Mouse (Mus musculus) urinary bladder, postnatal 25 days (tissue): ENCODE results near the gene Gm4881.
A peak's percentile ranks its signal among the peaks of the same experiment; 100 is the strongest.

Experiments
- DNase-seq: peaks from one replicate; pipeline ENCODE4 v3.0.0; 2022; ENCODE audit warnings: low spot score

Gene Gm4881

DNA sequence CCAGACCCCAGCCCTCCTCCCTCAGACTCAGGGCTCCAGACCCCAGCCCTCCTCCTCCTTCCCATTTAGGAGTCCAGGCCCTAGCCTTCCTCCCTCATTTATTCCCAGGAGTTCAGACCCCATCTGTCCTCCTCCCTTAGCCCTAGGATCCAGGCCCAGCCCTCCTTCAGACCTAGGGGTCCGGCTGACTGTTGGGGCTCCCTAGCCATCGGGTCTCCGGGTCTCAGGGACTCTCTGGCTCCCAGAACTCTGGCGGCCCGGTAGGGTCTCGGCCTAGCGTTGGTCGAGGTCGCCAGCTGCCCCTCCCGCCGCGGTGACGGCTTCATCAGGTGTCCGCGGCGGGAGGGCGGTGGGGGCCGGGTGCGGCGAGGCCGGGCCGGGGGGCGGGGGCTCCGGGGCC is 9.7 kb upstream of the Gm4881 start:
- no peak for DNase-seq

DNA sequence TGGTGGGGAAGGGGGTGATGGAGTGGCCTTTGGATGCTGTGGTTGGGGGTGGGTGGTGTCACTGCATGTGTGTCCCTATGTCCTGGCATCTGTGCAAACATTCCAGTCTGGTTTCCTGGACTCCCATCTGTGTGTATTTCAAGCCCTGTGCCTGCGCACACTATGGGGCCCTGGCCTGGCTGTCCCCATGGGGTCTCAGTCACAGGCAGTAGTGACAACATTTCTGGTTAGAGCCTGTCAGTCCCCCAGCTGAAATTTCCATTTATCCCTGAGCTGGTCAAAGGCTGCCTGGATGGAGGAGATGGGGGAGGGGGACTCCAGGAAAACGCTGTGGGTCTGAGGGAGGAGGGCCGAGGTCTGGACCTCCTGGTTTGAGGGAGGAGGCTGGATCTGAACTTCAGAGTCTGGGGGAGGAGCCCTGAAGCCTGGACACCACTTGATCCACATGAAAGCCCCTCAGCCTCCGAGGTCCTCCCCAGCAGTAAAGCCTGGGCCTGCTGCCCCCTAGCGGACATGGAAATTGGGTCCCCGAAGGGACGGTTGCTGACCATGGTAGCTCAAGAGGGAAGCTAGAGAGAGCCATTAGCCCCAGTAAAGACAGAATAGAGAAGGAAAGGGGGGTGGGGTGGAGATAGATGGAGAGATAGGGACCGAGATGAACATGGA is 5.8 kb upstream of the Gm4881 start:
- peak; percentile 72 for DNase-seq

DNA sequence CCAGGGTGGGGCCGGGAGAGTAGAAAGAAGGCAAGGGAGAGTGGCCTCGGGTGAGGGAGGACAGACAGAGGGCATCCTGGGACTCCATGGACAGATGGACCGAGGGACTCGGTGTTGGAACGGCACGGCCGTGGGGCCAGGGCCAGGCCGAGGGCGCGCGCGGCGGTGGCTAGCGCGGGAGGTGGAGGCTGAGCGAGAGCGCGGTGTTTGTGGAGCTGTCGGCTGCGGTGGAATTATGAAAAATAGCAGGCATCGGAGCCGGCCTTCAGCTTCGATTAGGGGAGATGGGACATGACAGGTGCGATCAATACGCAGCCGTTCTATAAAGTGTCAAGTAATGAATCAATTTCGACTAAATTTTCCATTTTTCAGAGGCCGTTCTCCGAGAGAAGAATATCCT is 4.5 kb upstream of the Gm4881 start:
- no peak for DNase-seq

DNA sequence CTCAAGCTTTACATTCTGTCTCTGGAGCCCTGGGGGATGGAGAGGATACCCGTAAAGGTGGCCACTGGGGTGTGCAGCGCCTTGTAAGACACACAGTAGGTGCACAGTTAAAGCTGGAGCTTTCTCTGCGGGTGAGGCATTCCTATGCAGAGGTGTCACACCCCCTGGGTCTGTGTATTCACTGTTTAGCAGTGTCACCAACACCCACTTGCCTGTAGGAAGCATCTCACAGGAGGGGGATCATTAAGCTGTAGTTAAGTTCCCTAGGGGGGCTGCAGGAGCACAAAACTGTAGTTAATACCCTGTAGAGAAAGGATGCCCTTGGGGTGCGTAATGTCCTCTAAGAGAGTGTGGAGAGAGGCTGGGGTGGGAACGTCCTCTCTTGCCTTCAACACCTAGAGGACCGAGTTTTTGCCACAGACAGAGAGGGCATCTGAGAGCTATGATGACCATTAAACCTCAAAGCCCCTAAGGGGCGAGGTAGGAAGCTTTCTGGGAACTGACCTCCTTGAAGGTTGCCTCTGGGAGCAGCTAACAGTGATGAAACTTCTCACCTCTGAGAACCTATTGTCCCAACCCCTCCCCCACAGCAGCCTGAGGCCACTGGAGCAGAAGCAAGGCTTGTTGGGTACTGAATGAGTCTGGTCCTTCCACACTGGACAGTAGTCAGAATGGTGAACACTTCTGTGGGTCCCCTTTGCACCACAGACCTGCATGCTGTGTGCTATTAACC is 3.2 kb upstream of the Gm4881 start:
- no peak for DNase-seq

DNA sequence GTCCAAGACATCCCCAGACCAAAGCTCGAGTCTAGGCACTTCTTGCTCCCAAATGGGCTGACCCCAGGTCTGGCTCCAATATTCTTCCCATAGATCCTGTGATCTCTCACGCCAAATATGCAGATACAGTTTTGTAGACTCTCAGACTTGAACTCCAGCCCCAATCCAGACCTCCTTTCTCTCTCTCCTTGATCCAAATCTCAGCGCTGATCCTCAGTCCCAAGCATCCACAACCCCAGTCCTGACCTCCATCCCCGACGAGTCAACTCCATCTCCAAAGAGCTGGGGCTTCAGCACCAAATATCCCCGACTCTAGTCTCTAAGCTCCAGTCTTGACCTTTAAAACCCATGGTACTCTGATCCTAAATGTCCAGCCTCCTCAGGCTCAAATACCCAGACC is 653 bp downstream of the Gm4881 start:
- DNase-seq: no peak

DNA sequence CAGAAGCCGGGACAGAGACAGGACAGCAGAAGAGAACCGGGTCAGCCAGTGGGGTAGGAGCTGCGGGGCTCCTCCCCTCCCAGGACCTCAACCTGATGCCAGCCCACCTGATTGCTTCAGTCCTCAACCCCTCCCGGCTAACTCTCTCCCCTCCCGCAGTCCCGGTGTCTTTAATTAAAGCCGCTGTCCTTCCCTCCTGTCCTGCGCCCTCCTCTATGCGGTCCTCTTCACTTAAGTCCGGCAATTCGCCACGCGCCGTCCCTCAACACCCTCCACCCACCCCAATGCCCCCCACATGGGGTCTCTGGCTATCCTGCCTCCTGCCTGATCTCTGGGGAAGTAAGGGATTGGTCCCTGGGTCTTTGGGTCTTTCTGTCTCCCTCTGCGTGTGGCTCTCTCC is 12.6 kb downstream of the Gm4881 start:
- no peak for DNase-seq

DNA sequence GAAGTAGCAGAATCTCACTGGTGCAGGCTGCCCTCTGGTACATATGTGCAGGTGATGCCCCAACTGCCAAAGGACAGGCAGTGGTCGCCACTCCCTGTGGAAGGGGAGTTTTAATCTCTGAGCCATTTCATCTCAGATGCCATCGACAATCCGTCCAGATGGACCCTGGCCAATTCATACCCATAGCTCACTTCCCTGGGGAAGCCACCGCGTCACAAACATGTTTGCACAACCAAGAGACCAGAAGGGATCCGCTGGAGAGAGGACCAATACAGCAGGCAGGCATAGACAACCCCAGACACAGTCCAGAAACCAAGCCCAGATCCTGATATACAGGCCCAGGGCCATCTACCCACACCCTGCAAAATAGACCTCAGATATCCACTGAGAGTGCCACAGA is 13.8 kb downstream of the Gm4881 start:
- no peak for DNase-seq

DNA sequence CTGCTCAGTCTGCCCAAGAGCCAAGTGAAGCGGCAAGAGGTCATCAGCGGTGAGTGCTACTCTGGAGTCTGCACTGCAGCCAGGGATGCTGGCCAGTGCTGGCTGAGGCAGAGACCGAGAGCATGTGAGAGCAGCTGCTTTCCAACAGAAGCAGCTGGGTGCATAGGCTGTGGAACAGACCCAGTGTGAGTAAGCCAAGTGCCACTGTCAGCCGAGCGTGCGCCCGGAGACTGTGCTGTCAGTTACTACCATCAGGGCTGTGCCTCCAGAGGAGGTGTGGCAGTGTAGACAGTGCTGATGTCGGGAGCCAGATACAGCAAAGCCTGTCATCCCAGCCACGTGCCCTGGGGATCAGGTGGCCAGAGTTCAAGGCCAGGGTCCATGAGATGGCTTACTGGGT is 24.6 kb downstream of the Gm4881 start:
- no peak for DNase-seq

DNA sequence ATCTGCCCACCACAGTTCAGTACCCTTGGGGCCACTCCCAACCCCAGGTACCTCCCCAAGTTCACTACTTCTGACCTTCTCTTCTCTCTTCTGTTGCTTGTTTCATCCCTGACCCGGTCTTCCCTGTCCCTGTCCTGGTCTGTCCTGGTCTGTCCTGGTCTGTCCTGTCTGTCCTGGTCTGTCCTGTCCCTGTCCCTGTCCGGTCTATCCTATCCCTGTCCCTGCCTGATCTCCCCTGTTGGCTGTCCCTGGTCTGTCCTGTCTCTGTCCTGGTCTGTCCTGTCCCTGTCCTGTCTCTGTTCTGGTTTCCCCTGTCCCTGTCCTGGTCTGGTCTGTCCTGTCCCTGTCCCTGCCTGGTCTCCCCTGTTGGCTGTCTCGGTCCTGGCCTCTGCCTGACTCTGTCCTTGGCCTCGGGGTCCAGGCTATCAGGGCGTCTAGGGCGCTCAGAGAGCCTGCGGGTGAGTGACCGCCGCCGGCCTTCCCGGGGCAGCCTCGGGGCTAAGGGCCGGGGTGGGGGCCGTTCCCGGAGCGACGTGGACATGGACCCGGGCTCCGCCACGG is 25.5 kb downstream of the Gm4881 start:
- no peak for DNase-seq

DNA sequence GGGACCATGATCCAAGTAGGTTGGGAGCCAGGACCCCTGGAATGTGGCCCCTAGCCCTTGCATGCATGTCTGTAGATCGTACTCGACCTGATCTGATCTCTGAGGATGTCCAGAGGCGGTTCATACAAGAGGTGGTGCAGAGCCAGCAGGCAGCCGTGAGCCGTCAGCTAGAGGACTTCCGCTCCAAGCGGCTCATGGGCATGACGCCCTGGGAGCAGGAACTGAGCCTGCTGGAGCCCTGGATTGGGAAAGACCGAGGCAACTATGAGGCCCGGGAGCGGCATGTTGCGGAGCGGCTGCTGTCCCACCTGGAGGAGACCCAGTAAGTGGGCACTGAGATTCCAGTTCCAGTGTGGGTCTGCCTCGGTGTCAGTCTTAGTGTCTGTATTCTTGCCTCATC is 31.8 kb downstream of the Gm4881 start:
- DNase-seq: no peak

DNA sequence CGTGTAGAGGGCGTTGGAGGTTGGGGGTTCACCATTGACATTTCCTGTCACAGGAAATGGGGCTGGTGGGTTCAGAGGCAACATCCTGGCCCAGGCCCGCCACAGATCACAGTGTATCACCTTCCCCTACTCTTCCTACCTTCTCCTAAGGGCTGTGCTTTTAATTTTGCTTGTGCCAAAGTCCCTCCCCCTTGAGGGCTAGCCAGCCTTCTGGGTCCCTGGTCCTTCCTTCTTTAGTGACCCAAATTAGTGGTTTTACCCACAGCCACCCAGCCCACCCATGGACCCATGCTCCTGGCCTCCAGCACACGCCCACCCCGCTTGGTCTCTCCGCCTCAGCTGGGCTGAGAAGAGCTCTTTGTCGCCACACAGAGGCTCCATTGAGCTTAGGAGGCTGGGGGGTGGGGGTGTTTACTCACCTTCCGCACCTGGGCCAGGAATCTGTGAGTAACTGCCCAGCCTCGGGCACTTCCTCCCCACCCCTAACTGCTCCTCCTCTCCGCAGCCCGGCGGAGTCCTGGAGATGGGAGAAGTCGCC is 37.0 kb downstream of the Gm4881 start:
- DNase-seq: no peak

DNA sequence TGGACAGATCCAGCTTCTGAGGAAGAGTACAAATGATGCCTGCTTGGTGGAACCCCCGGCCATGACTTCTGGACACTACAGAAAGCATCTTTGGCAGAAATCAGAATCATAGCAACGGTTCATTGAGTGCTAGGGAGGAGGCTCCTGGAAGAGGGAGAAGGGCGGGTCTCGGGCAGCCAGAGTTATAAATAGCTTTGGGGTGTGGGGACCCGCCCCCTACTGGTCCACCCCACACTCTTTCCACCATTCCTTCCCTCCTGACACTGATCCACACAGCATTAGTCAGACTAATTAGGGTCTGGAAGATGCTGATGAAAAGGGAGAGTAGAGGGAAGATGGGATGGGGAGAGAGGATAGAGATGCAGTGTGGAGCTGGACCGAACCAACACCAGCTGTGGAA is 37.7 kb downstream of the Gm4881 start:
- DNase-seq: no peak

DNA sequence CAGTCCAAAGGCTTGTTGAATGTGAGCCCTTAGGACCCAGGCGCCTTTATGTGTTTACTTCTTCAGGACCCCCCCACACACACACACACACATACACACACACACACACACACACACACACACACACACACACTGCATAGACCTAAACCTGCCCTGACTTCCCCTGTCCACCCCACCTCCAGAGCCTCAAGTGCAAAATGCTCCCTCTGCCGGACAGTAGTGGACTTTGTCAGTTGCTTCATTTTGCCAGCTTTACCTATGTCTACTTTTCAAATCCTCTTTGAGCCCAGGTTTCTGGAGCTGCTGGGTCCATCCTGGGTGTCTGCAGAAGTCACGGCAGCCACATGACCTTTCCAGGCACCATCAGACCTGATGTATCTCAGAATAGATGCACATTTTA is 39.4 kb downstream of the Gm4881 start:
- DNase-seq: peak; percentile 44

DNA sequence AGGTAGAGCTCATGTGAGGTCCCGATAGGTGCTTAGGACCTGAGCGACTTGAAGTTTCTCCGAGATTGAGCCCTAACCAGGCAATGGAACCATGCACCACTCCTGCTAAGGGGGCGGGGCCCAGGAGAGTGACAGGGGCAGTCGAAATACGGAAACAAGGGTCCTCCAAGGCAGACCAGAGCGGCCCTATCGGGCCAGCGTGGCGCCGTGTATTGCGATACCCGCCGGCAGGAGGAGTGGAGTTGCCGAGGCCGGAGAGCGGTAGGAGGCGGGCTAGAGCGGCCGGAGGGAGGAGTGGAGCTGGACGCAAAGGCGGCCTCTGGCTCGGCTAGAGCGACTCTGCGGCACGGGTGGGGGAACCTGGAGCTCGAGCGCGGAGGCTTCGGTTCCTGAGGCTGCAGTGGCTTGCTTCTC is 40.2 kb downstream of the Gm4881 start:
- peak; percentile 89 for DNase-seq

DNA sequence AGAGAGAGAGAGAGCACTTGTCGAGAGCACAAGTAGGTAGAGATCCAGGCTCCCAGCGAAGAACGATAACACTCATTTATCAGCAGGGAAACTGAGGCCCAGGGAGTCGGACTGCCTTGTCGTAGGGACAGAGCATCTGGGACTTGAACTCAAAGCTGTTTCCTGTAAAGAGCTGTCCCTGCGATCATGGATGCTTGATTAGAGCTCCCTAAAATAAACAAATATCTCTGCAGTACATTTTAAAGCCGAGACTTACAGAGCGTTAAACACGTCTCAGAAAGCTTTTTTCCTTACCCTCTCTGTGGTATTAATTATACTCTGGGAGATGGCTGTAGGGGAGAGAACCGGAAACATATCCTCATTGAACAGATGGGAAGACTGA is 40.9 kb downstream of the Gm4881 start:
- DNase-seq: no peak

DNA sequence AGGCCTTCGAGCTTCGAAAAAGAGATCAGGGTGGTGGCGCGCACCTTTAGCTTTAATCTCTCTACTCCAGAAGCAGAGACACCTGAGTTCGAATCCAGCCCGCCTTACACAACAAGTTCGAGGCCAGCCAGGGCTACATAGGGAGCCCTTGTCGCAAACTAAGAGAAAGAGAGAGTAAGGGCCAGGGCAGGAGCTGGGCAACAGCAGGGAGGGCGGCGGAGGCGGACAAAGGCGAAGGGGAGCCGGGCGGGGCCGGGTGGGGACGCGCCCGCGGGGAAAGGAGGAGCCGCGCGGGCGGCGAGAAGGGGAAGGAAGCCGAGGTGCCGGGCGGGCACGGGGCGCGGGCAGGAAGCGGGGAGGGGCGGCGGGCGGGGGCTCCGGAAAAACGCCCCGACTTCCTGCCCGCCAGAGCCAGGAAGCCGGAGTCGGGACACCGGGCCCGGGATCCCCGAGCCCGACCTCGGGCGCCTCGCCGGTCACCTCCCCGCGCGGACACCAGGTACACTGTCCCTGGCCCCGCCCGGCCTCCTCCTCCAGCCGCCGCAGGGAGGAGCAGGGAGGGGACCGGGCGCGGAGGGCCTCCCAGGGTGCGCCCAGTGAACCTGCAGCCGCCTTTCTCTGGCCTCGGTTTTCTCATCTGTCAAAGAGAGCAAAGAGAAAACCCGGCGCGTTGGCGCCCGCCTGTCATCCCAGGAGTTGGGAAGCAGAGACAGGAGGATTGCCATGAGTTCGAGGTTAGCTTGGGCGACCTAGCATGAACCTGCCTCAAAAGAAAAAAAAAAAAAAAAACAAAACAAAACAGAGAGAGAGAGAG is 41.5 kb downstream of the Gm4881 start, which contains the start of gene Arhgef1:
Arhgef1 (plus strand) TSS at position 283 of the 814 bp plus-strand sequence.
- DNase-seq: peak; percentile 63

DNA sequence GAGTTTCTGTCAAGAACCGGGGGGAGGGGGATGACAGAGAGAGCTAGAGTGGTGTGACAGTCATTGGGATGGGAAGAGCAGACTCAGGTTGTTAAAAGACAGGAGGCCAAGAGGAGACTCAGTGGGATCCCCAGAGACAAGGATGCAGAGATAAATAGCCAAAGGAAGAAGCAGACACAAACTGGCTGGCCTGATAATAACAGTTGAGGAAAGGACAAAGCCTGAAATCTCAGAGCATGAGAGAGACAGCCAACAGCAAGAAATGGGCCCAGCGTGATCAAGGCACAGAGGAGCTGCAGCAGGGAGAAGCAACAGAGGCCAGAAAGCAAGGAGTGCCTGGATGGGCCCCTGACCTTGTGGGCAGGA is 42.0 kb downstream of the Gm4881 start:
- no peak for DNase-seq

DNA sequence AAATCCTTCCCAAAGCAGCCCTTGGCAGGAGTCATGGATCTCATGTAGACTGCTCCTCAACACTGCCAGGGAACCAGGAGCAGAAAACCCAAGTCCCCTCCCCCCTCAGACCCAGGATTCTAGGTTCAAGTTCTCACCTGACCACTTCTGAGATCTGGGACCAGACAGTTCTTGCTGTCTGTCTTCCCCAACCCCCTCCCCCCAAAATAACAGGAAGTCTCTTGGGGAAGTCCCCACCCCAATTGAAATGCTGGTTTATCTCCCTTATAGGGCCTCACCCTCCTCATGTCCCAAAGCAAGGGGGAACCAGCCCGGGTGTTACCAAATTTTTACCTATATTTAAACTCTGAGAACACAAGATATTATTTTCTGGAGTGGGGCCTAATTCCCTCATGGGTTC is 42.5 kb downstream of the Gm4881 start:
- DNase-seq: no peak

DNA sequence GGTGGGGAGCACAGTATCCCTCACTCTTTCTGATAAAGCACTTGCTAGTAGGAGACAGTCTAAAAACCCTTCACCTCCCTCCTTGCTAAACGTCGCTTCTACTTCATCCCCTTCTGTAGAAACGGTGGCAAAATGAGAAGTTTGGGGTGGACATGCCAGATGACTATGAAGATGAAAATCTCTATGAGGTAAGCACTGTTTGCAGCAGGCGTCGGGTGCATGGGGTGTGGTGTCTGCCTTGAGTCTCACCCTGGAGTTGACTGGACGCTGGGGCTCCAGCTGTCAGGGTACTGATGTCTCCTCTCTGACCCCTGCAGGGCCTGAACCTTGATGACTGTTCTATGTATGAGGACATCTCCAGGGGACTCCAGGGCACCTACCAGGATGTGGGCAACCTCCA is 43.2 kb downstream of the Gm4881 start:
- DNase-seq: no peak

DNA sequence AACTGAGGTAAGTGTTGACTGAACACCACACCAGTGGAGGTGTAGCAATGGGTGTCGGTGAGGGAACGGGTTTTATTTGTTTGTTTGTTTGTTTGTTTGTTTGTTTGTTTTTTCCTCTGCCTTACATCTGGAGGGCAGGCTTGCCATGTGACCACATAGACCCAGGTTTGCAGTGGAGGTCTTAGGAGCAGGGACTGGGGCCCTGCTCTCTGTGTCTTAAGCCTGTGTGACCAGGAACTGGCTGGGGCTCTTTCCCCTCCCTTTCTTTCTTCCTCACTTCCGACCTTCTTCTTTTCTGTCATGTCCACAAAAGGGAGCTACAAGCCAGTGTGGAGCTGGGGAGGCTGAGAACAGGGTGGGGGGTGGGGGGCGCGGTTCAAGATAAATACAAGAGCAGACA is 46.3 kb downstream of the Gm4881 start:
- no peak for DNase-seq

DNA sequence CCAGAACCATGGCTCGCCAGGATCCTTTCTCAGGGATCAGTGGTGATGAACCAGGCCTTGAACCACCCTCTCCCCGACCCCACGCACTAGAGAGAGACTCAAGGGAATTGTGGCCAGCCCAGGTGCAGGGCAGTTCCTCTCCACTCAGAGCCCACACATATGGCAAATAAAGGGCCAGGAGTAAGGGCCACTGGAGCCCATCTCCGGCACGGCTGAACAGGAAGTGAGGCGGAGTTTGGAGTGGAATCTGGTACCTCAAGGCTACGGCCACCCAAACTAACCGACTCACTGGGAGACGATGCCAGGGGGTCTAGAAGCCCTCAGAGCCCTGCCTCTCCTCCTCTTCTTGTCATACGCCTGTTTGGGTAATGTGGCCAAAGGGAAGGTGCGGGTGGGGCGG is 47.1 kb downstream of the Gm4881 start, which contains the start of gene Cd79a:
Cd79a (plus strand) TSS at position 158 of the 400 bp plus-strand sequence.
- no peak for DNase-seq

DNA sequence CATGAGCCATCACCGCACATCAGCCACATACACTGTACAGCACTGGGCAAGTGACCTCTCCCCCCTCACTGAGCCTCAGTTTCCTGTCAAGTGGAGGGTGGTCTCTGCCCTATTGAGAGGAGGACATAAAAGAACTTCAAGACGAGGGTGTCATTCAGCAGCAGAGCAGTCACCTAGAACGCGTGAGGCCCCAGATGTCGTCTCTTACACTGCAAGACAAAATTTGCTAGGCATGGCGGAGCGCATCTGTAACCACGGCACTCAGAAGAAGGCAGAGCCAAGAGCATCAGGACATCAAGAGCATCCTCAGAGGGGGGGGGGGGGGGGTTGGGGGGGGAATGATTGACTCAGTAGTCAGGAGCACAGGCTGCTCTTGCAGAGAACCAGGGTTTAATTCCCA is 48.0 kb downstream of the Gm4881 start:
- DNase-seq: no peak
